Mouse (Mus musculus): ENCODE measurements around the gene Smurf1.

GRCm38 (mm10) chr5:144989061-144989405, 23.4 kb upstream of the Smurf1 start:
- TF ChIP-seq CTCF (IDR thresholded peaks at IDR 0.05; ENCODE audit: extremely low read depth, insufficient read depth, insufficient read length, insufficient replicate concordance) (no peak), POLR2A (IDR thresholded peaks at IDR 0.05; ENCODE audit: low read depth, low read length) (no peak)

Data from spleen, adult 2 months (tissue).